Mouse (Mus musculus) bone marrow macrophage, adult 2 months (primary cell): ENCODE measurements around the gene Osbp2.

Experiments
- CTCF ChIP-seq: IDR thresholded peaks from 2 replicates; pipeline ENCODE4 v1.5.1; 2012; ENCODE audit warnings: low read depth, mild to moderate bottlenecking, low read length, moderate library complexity
- POLR2A ChIP-seq: IDR thresholded peaks from 2 replicates; pipeline ENCODE4 v1.6.1; 2012; ENCODE audit warnings: mild to moderate bottlenecking, low read depth, low read length, borderline replicate concordance

GRCm38 (mm10) chr11:3829736-3830135, 34.0 kb downstream of the Osbp2 start:
- no peak for TF ChIP-seq POLR2A
- no peak for TF ChIP-seq CTCF
